Mouse (Mus musculus) lung, embryonic 16.5 days (tissue): Measurements from ENCODE around the gene Aurka. TPM values are rescaled to one million over a fixed set of nuclear protein-coding genes. Genes with fewer than 3 reads are reported as not detected.

Experiments used
- ATAC-seq: fragments of 200-750 bp; cut with Nextera tagmentation; 2 replicates; pipeline ENCODE4 v1.8.0; 2017; ENCODE audit warnings: low read depth, mild to moderate bottlenecking, moderate library complexity
- H3K27ac ChIP-seq: fragments of 300-500 bp; sonication (generic); 2 replicates; pipeline ENCODE4 v1.5.1; 2014; ENCODE audit warnings: mild to moderate bottlenecking, control low read depth, low read length
- H3K27me3 ChIP-seq: fragments of 300-500 bp; sonication (generic); 2 replicates; pipeline ENCODE4 v1.6.1; 2014; ENCODE audit warnings: low read depth, low read length, mixed read lengths; ENCODE audit not compliant: control insufficient read depth, insufficient read depth
- H3K36me3 ChIP-seq: fragments of 300-500 bp; sonication (generic); 2 replicates; pipeline ENCODE4 v1.6.1; 2014; ENCODE audit warnings: low read length; ENCODE audit not compliant: control insufficient read depth, insufficient read depth
- H3K4me1 ChIP-seq: fragments of 300-500 bp; sonication (generic); replicated peaks from 2 replicates; pipeline ENCODE4 v1.6.1; 2014; ENCODE audit warnings: low read length, mixed read lengths; ENCODE audit not compliant: control insufficient read depth, insufficient read depth
- H3K4me2 ChIP-seq: fragments of 300-500 bp; sonication (generic); 2 replicates; pipeline ENCODE4 v1.6.1; 2014; ENCODE audit warnings: low read depth, low read length, control low read depth
- H3K4me3 ChIP-seq: fragments of 300-500 bp; sonication (generic); 2 replicates; pipeline ENCODE4 v1.5.1; 2014; ENCODE audit warnings: mild to moderate bottlenecking, low read length, control low read depth
- H3K9ac ChIP-seq: fragments of 300-500 bp; sonication (generic); 2 replicates; pipeline ENCODE4 v1.6.1; 2014; ENCODE audit warnings: low read length, control low read depth
- H3K9me3 ChIP-seq: fragments of 300-500 bp; sonication (generic); 2 replicates; pipeline ENCODE4 v1.6.1; 2016; ENCODE audit warnings: low read length; ENCODE audit not compliant: control insufficient read depth
- WGBS: fragments of 180-500 bp; shearing (Covaris S2); extraction: QIAGEN DNeasy Blood & Tissue Kit; methylation state at CpG from one replicate; pipeline ENCODE4 v1.1.7; 2014; 5-methylcytosine and 5-hydroxymethylcytosine counted together
- polyA plus RNA-seq: library from polyadenylated mRNA; unstranded; fragments of >200 nt; fragmentation: Nextera tagmentation; extraction: Ambion mirVana; gene quantifications from 2 replicates; pipeline ENCODE4 v1.2.1, GENCODE M21; 2015

Gene Aurka
- polyA plus RNA-seq, 1 experiment from 2014 or later: 131 TPM

DNA sequence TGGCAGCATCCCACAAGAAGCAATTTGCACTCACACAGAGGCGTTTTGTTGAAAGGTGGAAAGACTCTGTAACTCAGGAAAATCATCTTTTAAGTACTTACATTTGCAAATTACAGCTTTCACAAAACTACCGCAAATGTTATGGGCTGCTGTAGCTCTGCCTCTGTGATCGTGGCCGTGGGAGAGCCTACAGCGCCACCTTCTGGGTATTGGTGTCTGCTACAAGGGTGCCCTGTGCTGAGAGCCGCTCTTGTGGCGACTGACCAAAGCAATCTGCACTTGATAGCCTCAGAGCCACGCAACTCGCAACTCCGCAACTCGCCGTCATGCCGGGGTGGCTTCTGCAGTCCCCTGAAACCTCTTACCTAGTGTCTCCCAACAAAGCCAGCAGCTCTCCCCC lies 41.2 kb downstream of the Aurka start:
- Histone ChIP-seq H3K9ac (no peak overlapping the region), H3K36me3 (no peaks in the 10 kb centered on the region), H3K27ac (no peak overlapping the region), H3K4me3 (no peak overlapping the region), H3K4me2 (no peak overlapping the region), H3K4me1 (0 out of 2 replicates have a peak, but pooled peaks cover 2% of the 10 kb centered on the region), H3K9me3 (no peaks in the 10 kb centered on the region), H3K27me3 (no peaks in the 10 kb centered on the region)
- 5% methylated on average over 13 of the region's 13 CpGs for WGBS
- ATAC-seq: no peak

DNA sequence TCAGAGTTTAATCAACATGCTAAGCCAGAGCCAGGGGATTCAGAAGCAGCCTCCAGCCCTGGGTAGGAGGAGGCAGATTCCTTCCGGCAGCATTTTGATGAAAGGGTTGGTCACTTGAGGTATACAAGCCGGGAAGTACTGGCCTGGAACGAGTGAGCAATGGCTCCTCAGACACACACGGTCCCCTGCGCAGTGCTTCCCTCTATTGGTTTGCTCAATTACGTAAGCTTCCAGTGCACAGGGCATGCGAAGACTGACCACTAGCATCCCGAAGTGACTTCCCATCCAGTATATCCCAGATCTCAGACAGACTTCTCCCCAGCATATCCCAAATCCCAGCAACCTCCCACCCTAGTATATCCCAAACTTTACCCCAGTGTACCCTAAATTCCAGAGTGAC lies 42.1 kb downstream of the Aurka start:
- Histone ChIP-seq H3K4me1 (no peaks in the 10 kb centered on the region), H3K27ac (no peak overlapping the region), H3K4me3 (no peak overlapping the region), H3K9me3 (no peaks in the 10 kb centered on the region), H3K4me2 (no peak overlapping the region), H3K9ac (no peak overlapping the region), H3K36me3 (no peaks in the 10 kb centered on the region), H3K27me3 (no peaks in the 10 kb centered on the region)
- ATAC-seq: no peak
- 38% methylated on average over 8 of the region's 8 CpGs for WGBS

DNA sequence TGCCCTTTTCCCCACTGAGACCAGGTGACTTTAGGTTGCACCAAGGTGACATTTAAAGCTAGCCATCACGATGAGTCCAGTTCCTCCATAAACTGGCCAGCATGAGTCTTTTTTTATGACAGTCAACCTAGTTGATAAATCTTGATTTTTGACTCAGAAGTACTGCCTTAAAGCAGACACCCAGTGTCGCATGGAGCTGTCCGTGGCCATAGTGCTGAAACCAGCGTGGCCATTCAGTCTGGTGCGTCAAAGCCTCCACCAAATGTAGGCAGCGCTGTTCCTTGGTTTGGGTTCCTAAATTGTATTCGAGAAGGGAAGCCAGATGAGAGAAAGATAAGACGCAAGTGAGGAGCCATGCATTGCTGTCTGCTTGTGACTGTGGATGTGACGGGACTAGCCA lies 49.5 kb downstream of the Aurka start:
- 12% methylated on average over 9 of the region's 9 CpGs for WGBS
- no peaks in the 10 kb centered on the region for H3K27me3 ChIP-seq
- no peaks in the 10 kb centered on the region for H3K4me1 ChIP-seq
- no peaks in the 10 kb centered on the region for H3K36me3 ChIP-seq
- H3K9ac ChIP-seq: no peak overlapping the region
- H3K4me2 ChIP-seq: no peak overlapping the region
- ATAC-seq: peak; percentile 52; the same call in 1 of the 2 replicates
- no peaks in the 10 kb centered on the region for H3K9me3 ChIP-seq
- H3K4me3 ChIP-seq: no peak overlapping the region
- no peak overlapping the region for H3K27ac ChIP-seq

DNA sequence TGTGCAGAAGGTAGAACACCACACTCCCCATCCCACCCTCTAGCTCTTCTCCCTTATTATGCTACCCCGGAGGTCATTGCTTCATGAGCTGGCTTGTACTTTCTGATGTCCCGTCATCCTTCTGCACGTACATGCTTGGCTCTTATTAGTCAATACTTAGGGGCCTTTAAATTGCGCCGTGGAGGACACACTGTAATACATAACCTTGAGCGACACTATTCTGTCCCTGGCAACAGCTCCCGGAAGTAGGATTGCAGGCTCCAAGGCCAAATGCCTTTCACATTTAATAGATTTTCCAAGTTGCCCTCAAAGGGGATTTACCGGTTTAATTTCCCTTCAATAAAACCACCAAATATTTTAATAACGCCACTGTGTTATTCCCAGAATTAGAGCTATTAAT lies 58.6 kb downstream of the Aurka start:
- H3K9me3 ChIP-seq: no peaks in the 10 kb centered on the region
- H3K27ac ChIP-seq: no peak overlapping the region
- no peak for ATAC-seq
- WGBS: 84% methylated on average over 9 of the region's 9 CpGs
- H3K9ac ChIP-seq: no peak overlapping the region
- H3K36me3 ChIP-seq: no peaks in the 10 kb centered on the region
- no peak overlapping the region for H3K4me3 ChIP-seq
- no peaks in the 10 kb centered on the region for H3K4me1 ChIP-seq
- no peak overlapping the region for H3K4me2 ChIP-seq
- H3K27me3 ChIP-seq: no peaks in the 10 kb centered on the region

DNA sequence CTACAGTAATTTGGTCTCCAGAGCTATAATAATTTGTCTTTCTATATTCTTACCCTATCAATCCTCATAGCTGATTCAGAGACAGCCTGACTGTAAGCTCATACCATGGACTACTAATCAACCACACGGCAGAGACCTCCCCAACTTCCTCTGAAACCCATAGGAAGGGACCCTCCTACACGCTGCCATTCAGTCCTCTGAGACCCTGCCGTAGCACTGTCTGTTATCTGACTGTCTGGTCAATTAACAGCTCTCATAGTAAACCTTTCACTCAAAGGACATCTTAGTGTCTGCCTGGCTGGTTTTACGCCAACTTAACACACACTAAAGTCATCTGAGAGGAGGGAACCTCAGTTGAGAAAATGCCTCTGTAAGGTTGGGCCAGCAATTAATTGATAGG lies 63.8 kb downstream of the Aurka start:
- Histone ChIP-seq H3K4me2 (no peak overlapping the region), H3K9me3 (no peaks in the 10 kb centered on the region), H3K27me3 (no peaks in the 10 kb centered on the region), H3K4me3 (no peak overlapping the region), H3K36me3 (no peaks in the 10 kb centered on the region), H3K27ac (no peak overlapping the region), H3K4me1 (no peaks in the 10 kb centered on the region), H3K9ac (no peak overlapping the region)
- 61% methylated on average over 4 of the region's 4 CpGs for WGBS
- no peak for ATAC-seq

Other genes starting within 250 kb of the Aurka start
- gene Mc3r, start 122.0 kb downstream of the Aurka start, polyA plus RNA-seq: not detected in 2 replicates
- 38.8 and 40.8 TPM in 2 replicates for gene Fam210b, start 25.0 kb downstream of the Aurka start, polyA plus RNA-seq
- gene Cstf1, start 146 bp upstream of the Aurka start, polyA plus RNA-seq: 34.7 and 37.5 TPM in 2 replicates
- gene Cass4, start 23.3 kb upstream of the Aurka start, polyA plus RNA-seq: 9.0 and 11.8 TPM in 2 replicates
- gene Rtf2, start 70.0 kb upstream of the Aurka start, polyA plus RNA-seq: 75.8 and 80.0 TPM in 2 replicates
- gene Gcnt7, start 88.1 kb upstream of the Aurka start, polyA plus RNA-seq: 1.9 and 2.0 TPM in 2 replicates
- 0.30 and 0.54 TPM in 2 replicates for gene Fam209, start 102.0 kb upstream of the Aurka start, polyA plus RNA-seq
- 0.25 and 0.47 TPM in 2 replicates for gene Tfap2c, start 179.1 kb upstream of the Aurka start, polyA plus RNA-seq